Mouse (Mus musculus) left cerebral cortex, adult 11 months (tissue): Measurements from ENCODE around the gene Nlrp3.

Experiments used
- DNase-seq: peaks from one replicate; pipeline ENCODE4 v3.0.0; 2022; ENCODE audit warnings: low spot score

The Nlrp3 gene

DNA sequence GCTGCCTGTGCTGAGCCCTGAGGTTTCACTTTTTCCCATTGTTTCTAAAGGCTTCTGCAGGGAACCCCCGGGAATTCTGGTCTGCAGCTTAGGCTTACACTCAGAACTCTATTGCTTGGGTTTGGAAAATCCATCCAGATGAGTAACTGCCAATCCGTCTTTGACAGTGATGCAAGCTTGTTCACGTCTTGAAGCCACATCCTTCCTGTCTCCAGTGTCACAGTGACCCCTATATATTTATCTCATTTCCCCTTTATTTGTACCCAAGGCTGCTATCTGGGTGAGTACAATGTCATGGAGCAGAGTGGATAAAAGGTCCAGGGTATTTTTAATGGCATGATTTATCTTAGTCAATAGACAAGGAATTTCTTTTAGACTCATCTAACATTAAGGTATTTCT lies at the start of gene Nlrp3:
Gene Nlrp3, plus strand, starts transcription at position 245 of the 400 bp plus-strand sequence.
- DNase-seq, result no peak

DNA sequence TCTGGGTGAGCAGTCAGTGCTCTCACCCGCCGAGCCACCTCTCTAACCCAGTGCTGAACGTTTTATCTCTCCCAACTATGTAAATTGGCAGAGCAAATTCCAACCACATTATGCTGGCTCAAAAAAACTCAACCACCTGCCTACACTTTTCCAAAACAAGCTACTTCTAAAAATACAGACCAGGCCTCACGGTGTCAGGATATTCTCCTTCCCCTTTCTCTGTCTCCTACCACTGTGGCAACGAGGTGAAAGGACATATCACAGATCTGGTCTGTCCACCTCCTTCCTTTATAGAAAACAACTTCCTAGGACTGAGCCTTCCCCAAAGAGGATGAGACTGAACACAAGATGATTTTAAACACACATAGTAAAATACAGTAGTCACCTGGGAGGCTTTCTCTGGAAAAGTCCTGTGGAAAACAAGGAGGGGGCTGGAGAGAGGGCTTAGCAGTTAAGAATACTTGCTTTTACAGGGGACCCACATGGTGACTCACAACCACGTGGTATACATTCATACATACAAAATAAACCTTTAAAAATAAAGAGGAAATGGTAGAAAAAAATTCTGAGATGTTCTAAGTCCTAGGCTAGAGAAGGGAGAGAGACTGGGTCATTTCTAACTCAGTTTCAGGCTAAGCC lies 44.6 kb upstream of the Nlrp3 start:
- DNase-seq, result no peak

DNA sequence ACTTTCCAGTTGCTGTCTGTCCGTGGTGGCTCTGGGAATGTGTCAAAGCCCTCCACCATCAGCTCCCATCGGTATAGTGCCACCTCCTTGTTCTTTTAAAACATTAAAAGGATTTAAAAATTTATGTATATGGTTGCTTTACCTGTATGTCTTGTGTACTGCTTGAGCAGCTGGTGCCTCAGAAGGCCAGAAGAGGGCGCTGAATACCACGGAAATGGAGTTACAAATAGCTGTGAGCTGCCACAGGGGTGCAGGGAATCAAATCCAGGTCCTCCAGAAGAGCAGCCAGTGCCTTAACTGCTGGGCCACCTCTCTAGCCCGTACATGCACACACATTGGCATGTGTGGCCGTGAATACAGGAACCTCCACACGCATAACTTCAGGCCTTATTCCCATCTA lies 43.6 kb upstream of the Nlrp3 start:
- DNase-seq, result no peak

DNA sequence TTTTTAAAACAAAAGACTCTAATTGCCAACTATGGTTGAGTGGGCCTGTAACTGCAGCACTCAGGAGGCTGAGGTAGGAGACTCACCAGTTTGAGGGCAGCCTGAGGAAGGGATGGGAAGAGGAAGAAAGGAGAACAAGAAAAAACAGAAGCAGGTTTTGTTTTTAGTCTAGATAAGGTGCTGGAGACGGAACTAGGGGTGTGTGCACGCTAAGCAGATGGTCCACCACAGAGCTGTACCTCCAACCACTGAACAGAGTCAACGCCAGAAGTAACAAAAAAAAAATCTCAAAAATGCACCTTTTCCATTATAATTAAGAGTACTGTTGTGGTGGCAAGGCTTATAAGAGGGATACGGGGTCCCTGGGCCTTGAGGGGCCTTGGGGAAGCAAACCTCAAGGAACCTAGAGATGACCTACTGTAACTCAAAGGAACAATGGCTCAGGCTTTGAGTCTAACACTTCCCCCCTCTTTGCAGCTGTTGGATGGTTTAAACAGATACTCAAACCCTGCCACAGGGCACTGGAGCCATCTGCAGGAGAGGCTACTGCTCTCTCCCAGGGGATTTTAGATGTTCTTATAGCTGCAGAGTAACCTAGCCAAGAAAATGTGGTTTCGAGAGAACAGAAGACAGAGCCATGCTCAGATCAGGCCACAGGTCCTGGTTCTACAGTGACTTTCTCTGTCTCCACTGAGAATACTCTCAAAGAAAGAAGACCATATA lies 39.2 kb upstream of the Nlrp3 start:
- DNase-seq, result no peak

DNA sequence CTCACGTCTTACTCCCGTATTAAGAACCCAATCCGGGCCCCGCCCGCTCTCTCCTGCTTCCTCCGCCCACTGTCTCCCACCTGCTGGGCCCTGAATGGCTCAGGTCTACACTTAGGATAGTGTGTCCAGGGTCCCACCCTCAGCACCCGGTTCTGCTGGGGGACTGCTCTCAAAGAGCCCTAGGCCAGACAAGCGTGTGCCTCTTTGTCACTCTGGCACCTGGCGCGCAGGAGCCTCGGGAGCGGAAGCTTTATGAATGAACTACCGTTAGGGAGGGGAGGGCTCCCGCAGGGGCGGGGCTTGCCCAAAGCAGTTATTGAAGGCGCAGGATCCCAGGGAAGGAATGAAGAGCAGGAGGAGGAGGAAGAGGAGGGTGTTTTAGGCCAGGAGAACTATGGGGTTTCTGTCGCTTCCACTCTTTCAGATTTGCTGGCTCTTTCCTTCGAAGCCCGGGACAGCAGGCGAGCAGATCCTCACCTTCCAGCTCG lies 36.0 kb upstream of the Nlrp3 start:
- DNase-seq, result peak; percentile 29

DNA sequence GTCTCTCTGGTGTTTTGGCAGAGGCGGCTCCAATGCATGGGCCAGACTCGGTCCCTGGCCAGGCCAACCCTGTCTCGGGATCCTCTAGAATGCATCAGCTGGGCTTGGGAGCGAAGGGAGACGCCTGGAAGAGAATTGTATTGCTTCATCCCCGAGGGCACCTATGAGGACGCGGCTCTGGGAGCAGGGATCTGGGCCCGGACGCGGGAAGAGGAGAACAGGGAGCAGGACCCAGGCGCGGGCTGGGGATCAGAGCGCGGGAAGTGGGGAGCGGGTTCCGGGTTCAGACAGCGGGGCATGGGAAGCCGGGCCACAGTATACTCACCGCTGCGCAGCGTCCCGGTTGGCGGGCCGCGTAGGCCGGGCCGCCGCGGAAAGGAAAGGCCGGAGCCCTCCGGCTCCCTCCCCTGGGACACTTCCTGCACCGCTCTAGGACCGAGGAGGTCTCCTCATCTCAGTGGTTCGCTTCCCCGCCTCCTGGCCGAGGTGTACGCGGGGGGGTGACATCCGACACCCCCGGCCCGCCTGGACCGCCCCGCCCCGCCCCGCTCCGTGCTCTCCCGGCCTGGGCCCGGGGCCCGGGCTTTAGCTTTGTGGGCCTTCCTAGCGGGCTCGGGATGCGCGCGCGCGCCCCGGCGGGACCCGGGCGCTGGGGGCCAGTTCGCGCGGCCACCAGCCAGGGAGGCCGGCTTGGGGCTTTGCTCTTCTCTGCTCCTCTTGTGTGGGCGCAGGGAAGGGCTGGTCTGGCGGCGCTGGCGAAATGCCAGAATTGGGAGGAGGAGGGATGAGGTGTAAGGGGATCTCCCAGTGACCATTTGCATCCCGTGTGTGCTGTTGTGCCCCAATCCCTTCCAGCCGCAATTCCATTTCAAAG lies 35.3 kb upstream of the Nlrp3 start:
- DNase-seq, result peak; percentile 61

DNA sequence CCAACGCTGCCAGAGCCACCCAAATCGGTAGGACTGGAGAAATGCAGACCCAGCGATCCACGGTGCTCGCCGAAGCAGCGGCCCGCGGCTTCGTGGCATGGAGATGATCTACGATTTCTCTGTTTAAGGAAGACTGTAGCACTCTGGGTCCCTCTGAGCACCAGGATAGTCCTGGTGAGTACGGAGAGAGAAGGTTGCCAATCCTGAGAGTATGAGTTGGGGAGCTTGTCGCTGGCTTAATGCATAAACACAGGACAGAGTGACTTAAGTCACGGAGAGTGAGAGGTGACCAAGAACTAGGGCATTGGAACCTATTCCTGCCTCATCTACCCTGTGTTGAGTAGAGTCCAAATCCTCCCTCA lies 34.7 kb upstream of the Nlrp3 start:
- peak; percentile 26 for DNase-seq

DNA sequence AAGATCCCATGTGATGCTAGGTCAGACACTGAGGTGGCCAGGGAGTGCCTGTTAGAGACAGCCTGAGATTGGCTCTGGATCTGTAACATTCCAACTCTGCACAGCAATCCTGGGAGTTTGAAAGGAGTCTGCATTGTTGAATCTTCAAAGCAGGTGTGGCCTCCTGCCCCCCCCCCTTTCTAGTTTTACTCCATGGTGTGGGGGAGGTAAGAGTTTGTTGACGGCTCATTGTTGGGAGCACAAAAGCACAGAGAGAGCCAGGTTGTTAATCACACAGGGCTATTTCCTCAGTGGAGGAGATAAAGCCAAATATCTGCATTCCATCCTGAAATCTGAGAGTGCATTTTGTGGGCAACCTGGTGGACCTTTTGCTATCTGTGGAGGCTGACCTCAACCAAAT lies 29.8 kb upstream of the Nlrp3 start:
- DNase-seq, result no peak

DNA sequence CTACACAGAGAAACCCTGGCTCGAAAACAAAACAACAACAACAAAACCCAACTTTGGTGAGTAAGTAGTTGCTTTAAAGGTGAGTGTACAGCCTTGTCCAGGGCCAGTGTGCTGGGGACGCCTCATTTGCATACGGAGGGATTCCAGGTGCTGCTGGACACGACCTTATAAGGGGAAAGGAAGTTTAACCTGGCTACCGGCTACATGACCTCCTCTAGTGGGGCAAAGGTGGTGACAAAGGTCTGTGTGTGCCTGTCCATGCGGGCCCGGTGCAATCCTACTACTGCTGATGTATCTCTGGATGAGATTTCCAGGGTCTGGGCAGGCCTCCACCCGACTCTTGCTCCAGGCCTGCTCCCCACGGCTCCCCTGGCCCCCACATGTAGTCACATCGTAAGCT lies 28.6 kb upstream of the Nlrp3 start:
- no peak for DNase-seq

DNA sequence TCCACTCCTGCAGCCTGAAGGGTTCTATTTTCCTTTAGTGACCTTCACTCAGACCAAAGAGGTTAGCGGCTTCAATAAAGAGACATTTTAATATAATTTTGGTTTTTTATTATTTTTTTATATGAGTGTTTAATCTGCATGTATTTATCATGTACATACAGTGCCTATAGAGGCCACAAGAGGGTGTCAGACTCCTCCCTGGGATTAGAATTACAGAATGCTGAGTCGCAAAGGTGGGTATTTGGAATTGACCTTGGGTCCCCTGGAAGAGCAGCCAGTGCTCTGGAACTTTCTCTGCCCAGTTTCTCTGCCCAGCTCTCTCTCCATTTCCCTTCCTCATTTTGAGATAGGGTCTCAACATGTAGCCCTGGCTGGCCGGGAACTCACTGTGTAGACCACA lies 27.8 kb upstream of the Nlrp3 start:
- DNase-seq, result no peak

DNA sequence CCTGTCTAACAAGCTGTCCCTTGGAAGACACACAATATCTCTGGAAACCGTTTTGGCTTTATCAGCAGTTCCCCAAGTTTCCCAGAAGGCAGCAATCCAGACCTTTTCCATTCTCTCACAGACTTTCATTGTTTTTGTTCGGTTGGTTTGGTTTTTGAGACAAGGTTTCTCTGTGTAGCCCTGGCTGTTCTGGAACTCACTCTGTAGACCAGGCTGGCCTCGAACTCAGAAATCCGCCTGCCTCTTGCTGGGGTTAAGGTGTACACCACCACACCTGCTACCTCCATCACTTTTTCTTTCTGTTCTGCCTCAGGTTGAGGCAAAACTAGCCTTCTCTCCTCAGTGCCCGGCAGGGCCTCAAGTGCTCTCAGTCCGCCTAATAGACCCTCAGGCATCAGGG lies 27.0 kb upstream of the Nlrp3 start:
- no peak for DNase-seq

DNA sequence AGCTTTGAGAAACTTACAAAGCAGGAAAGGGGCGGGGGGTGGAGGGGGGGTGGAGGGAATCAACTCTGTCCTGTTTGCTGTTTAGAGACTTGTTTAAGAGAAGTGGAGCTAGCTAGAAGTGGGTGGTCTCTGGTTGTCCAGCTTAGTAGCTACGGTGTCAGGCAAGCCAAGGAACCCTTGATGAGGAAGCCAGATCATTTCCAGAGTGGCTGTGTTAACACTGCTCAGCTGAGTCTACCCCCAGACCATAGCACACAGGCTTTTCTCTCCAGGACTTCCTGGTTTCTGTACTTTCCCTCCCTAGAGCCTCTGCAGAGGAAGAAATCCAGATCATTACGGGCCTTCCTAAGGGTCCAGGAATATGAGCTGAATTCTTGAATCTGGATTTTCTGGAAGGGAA lies 26.6 kb upstream of the Nlrp3 start:
- DNase-seq, result no peak

DNA sequence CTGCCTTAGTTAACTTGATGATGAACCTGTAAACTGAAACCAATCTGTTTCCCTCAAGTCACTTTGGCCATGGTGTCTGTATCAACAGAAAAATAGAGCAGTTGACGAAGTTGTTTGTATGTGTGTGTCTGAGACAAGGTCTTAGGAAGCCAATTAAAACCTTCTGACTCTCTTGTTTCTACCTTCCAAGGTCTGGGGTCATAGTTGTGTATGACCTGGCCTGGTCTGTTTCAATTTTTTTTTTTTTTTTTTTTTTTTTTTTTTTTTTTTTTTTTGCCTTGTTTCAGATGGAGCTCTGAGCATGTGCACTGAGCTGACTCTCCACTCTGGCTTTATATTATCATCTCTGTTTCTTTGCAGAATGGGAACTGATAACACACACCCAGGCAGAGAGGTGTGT lies 23.9 kb upstream of the Nlrp3 start:
- no peak for DNase-seq

DNA sequence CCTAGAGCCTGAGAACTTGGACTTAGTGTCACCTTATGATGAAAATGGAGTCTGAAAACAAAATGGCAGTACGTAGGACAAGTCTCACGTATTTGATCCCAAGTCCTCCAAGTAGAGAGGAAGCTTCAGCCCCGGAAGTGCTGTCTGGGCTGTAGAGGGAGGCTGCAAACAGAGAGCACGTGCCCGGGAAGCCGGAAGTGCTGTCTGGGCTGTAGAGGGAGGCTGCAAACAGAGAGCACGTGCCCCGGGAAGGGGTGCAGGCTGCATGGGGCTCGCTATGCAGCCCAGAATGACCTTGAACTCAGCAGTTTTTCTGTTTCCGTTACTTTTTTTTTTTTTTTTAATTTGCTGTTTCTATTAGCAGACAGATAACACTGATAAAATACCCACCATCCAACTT lies 23.1 kb upstream of the Nlrp3 start:
- no peak for DNase-seq

DNA sequence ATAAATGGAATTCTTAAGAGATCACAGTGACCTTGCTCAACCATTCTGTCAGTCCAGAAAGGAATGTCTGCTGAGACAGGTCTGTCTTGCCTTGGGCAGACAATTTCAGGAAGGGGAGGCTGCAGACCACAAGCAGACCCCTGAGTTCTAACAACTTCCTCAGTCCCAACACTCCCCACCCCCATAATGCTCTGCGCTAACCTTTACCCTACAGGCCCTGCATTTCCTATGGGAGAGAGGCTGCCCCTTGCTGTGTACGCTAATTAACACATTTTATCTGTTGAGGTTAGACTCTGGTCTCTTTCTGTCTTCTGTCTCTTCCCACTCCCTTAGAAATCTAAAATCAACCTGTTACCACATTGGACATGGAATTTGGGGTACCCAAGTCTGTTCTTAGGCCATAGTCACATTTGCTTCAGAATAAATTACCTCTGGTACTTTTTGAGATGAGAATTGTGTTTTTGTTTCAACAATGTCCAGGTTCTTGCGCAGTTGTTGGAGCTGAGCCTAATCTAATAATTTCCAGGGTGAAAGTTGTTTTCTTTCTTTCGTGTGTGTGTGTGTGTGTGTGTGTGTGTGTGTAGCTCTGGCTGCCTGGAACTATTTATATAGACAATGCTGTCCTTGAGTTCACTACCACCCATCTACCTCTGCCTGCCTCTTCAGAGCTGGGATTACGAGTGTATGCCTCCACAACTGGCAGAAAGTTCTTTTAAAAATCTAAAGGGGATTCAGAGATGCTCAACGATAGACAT lies 21.4 kb upstream of the Nlrp3 start:
- DNase-seq, result no peak

DNA sequence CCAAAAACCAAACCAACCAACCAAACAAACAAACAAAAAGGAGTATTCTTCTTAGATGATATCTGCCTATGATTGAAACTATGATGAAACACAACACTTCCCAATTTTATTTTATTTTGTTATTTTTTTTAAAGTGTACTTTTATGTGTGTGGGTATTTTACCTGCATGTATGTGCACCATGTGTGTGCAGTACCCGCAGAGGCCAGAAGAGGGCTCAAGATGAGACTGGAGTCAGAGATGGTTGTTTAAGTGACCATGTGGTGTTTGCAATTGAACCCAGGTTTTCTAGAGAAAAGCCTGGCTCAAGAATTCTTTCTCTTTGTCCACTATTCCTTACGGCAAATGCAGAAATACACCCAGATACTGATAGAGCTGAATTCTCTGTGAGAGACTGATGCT lies 17.2 kb upstream of the Nlrp3 start:
- DNase-seq, result no peak

DNA sequence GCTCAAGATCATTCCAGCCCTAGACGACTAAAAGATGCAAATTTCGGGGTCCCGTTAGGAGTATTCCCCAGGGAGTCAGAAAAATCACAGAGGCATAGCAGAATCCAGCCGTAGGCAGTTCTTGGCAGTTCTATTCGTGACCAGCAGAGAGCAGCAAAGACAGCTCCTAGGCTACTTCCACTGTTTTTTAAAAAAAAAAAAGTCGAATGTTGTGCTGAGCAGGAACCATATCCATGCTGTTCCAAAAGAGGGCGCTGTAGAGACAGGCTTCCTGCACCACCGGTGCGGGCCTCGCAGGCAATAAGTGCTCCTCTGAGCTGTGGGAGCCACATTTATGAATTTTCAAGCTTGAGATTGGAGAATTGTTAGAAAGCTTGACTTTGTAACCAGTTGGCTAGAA lies 16.1 kb upstream of the Nlrp3 start:
- peak; percentile 77 for DNase-seq

DNA sequence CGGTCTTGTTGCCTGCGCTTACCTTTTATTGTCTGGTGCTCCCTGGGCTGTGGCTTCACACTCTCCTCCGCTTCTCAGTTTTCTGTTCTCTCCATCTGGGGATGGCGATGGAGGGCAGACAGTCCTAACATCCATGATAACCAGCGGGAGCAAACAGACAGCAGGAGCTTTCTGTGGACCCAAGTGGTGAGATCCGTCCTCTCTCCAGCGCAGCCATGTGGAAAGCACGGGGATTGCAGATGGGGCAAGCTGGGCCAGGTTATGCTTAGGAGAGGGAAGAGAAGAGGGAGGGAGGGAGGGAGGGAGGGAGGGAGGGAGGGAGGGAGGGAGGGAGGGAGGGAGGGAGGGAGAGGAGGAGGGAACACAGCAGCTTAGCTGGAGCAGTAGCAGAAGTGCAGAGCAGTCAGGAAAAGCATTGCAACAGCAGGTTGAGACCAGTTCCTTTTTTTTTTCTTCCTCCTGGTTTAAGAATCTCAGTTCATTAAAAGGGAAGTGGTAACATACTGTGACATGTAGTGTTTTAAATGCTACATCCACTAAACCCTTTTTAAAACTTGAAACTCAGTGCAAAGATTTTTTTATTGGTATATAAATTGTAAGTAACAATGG lies 14.8 kb upstream of the Nlrp3 start, which contains the start of gene Zkscan17:
Gene Zkscan17, minus strand, starts transcription at position 280 of the 609 bp plus-strand sequence.
- DNase-seq, result no peak

DNA sequence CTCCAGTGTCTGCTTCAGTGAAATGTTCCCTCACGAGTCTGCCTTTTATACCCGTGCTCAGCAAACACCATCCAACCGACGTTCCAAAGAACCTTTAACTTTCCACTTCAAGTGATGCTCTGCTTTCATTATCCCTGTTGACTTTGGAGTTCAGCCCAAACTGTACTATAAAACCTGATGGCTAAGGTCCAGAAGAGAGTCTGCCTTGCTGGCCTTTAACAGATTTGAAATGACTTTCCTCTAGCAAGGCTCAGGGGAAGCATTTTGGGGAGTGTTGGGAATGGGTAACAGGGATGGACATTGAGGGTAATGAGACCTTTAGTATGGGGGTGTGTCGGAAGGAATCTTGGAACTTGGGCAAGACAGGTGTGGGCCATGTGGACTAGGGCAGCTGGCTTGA lies 11.1 kb upstream of the Nlrp3 start:
- no peak for DNase-seq

DNA sequence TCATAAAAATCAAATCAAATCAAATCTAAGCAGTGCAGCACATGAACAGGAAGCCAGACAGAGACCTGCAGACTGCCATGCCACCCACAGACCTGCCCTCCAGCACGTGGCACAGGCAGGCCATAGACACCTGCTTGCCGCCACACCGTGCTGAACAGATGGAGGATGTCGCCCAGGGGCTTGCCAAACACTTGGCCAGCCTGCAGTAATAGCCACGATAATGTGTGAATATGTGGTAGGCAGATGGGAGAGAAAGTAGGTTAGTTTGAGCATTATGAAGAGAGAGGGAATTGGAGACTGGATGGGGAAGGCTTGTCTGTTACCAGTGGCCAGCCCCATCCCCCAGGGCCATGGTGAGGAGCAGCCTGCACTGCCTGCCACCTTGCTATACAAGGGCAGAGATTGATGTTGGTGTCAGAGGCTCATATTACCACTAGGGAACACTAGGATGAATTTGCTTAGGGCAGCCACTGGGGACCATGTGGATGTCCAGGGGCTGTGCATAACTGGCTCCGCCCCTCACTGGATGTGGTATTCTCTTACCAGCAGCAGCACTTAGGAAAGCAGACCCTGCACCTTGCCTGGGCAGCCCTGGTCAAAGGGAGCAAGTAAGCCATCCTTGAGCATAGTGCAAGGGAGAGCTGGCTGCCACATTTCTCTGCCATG lies 10.4 kb upstream of the Nlrp3 start:
- no peak for DNase-seq

DNA sequence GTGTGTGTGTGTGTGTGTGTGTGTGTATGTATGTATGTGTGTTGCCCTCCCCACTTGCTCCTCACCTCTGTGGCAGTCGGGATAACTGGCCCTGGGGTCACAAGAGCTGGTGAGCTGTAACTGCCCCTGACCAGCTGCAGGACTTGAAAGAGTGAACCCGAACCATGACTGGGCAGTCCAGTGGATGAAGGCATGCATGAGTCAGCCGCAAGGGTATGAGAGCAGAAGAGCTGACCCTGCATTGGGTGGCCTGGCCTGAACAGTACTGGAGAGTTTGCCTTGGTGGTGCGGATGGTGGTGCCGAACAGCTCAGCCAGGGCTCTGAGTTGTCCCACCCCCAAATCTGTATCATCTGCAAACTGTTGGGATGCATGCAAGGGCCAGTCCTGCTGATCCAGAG lies 9.8 kb upstream of the Nlrp3 start:
- no peak for DNase-seq
